Mouse (Mus musculus): Measurements from ENCODE around the gene Crlf3. TPM values are rescaled to one million over a fixed set of nuclear protein-coding genes. Genes with fewer than 3 reads are reported as not detected.
"Not testable (repeated sequence)": the region's sequence is repeated elsewhere in the genome, so short reads cannot be mapped to it uniquely, and the experiment has no call there.

Gene Crlf3
- polyA plus RNA-seq, 1 experiment from 2014 or later = 106 TPM

DNA sequence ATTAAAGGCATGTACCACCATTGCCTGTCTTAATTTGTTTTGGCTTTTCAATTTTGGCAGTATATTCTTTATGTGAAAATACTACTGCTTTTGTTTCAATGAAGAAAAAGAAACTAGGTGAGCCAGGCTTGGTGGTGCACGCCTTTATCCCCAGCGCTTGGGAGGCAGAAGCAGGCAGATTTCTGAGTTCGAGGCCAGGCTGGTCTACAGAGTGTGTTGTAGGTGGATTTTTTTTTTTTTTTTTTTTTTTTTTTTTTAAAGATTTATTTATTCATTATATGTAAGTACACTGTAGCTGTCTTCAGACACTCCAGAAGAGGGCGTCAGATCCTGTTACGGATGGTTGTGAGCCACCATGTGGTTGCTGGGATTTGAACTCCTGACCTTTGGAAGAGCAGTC is 64.3 kb downstream of the Crlf3 start:
- H3K9ac ChIP-seq; ATAC-seq (ENCODE audit: insufficient read depth); H3K27me3 ChIP-seq; H3K9me3 ChIP-seq (replicated peaks); H3K27ac ChIP-seq (replicated peaks); H3K4me3 ChIP-seq (replicated peaks); H3K4me2 ChIP-seq; H3K4me1 ChIP-seq (replicated peaks): not testable (repeated sequence)
- peaks cover 86% of the 10 kb centered on the region for H3K36me3 ChIP-seq (replicated peaks)
- WGBS (ENCODE audit: insufficient replicate concordance) = 83% methylated on average over 5 of the region's 5 CpGs

Other genes with a start within 250 kb of the Crlf3 start
- 20.2 and 20.9 TPM in 2 replicates for gene Utp6, start 118.6 kb downstream of the Crlf3 start, polyA plus RNA-seq (2015; fragmentation: Nextera tagmentation; extraction: Ambion mirVana)
- gene Suz12, start 87.9 kb downstream of the Crlf3 start, polyA plus RNA-seq (2015; fragmentation: Nextera tagmentation; extraction: Ambion mirVana) = 13.5 and 14.4 TPM in 2 replicates
- gene Atad5, start 8.4 kb upstream of the Crlf3 start, polyA plus RNA-seq (2015; fragmentation: Nextera tagmentation; extraction: Ambion mirVana) = 9.1 and 9.4 TPM in 2 replicates
- gene Tefm, start 61.2 kb upstream of the Crlf3 start, polyA plus RNA-seq (2015; fragmentation: Nextera tagmentation; extraction: Ambion mirVana) = 11.9 and 12.2 TPM in 2 replicates
- 6.5 and 8.2 TPM in 2 replicates for gene Adap2, start 73.1 kb upstream of the Crlf3 start, polyA plus RNA-seq (2015; fragmentation: Nextera tagmentation; extraction: Ambion mirVana)
- gene Rnf135, start 102.9 kb upstream of the Crlf3 start, polyA plus RNA-seq (2015; fragmentation: Nextera tagmentation; extraction: Ambion mirVana) = 5.3 and 6.1 TPM in 2 replicates
- gene Rhot1, start 128.0 kb upstream of the Crlf3 start, polyA plus RNA-seq (2015; fragmentation: Nextera tagmentation; extraction: Ambion mirVana) = 21.5 and 22.0 TPM in 2 replicates
- 0.16 and 0.22 TPM in 2 replicates for gene Rhbdl3, start 219.9 kb upstream of the Crlf3 start, polyA plus RNA-seq (2015; fragmentation: Nextera tagmentation; extraction: Ambion mirVana)

Measured in liver, embryonic 15.5 days (tissue).